Mouse (Mus musculus) bone marrow, adult 2 months (tissue): ENCODE data around the gene Gm42417. TPM values are rescaled to one million over a fixed set of nuclear protein-coding genes. Genes with fewer than 3 reads are reported as not detected.
"Not testable (repeated sequence)": the region's sequence is repeated elsewhere in the genome, so short reads cannot be mapped to it uniquely, and the experiment has no call there.

Experiments used
- H3K27ac ChIP-seq: fragments of 200-500 bp; 2 replicates; pipeline ENCODE4 v1.5.1; 2012; ENCODE audit warnings: low read depth, mild to moderate bottlenecking, control low read depth, inconsistent platforms, low read length; ENCODE audit not compliant: control insufficient read depth, poor library complexity, insufficient read depth
- H3K4me1 ChIP-seq: fragments of 200-500 bp; 2 replicates; pipeline ENCODE4 v1.6.1; 2011; ENCODE audit warnings: low read length; ENCODE audit not compliant: control insufficient read depth, insufficient read depth
- H3K4me3 ChIP-seq: fragments of 200-500 bp; replicated peaks from 2 replicates; pipeline ENCODE3; 2011; ENCODE audit warnings: mild to moderate bottlenecking, low read depth, low read length, control low read depth; ENCODE audit not compliant: control insufficient read depth
- CTCF ChIP-seq: fragments of 200-500 bp; IDR thresholded peaks from 2 replicates; pipeline ENCODE4 v1.5.1; 2011; ENCODE audit warnings: low read length, control low read depth; ENCODE audit not compliant: control insufficient read depth, insufficient read depth
- POLR2A ChIP-seq: fragments of 200-500 bp; IDR thresholded peaks from 2 replicates; pipeline ENCODE4 v1.6.1; 2011; ENCODE audit warnings: low read depth, mild to moderate bottlenecking, control low read depth, low read length, borderline replicate concordance; ENCODE audit not compliant: control insufficient read depth
- WGBS: fragments of 180-500 bp; shearing (Covaris S2); methylation state at CpG from one replicate; pipeline ENCODE4 v1.1.7; 2018; 5-methylcytosine and 5-hydroxymethylcytosine counted together
- polyA plus RNA-seq: library from polyadenylated mRNA; stranded (reverse); fragments of >200 nt; gene quantifications from 2 replicates; pipeline ENCODE4 v1.2.4, GENCODE M21; 2011; ENCODE audit warnings: low replicate concordance; ENCODE audit not compliant: missing spikeins, insufficient read depth, insufficient read length

Gm42417 gene
- polyA plus RNA-seq, 1 experiment = not detected

DNA sequence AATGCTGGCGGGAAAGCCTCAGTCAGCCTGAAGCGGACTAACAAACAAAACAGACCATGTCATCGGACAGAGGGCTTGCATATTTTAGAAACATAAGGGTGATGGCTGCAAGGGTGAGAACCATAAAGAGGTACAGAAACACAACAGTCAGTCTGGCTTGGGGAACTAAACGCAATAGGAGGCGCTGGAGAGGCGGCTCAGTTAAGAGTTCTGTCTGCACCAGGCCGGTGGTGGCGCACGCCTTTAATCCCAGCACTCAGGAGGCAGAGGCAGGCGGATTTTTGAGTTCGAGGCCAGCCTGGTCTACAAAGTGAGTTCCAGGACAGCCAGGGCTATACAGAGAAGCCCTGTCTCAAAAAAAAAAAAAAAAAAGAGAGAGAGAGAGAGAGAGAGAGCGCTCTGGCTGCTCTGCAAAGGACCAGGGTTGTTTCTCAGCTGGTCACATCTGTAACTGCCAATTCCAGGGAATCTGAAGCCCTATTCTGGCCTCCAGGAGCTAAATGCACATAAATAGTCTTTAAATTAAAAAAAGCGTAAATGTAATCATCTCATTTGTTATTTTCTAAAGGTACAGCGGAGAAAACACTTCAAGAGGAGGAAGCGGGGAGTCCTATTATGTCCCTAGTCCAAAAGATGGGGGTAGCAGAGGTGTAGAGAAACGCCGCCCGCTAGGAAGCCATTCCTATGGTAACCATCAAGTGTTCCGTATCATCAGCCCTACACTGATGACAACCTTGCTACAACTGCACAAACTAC is 6.8 kb upstream of the Gm42417 start:
- peak overlapping the region; percentile 34 for H3K4me3 ChIP-seq
- no peak for TF ChIP-seq CTCF
- no peak for TF ChIP-seq POLR2A
- H3K4me1 ChIP-seq = no peaks in the 10 kb centered on the region; the same call in 1 of the 2 replicates
- WGBS = 54% methylated on average over 19 of the region's 19 CpGs
- H3K27ac ChIP-seq = no peak overlapping the region

DNA sequence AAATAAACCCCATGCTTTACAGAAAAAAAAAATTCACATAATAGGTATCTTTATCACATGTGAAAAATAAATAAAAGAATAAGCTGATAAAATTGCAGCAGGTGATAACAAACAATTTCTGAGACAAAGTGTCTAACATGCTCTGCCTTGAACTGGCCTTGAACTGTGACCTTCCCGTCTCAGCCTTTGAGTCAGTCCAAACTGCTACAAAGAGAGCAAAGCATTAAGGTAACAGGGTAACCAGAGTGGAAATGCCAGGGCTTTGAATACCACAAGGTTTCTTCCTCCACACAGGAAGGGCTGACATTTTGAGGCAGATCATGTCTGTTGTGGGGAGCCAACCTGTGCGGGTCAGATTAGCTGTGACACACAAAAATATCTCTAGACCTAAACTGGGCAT is 6.2 kb upstream of the Gm42417 start:
- no peak for TF ChIP-seq POLR2A
- no peak for TF ChIP-seq CTCF
- 35% methylated on average over 2 of the region's 2 CpGs for WGBS
- no peak overlapping the region for H3K4me3 ChIP-seq
- no peaks in the 10 kb centered on the region; the same call in 1 of the 2 replicates for H3K4me1 ChIP-seq
- H3K27ac ChIP-seq = no peak overlapping the region

DNA sequence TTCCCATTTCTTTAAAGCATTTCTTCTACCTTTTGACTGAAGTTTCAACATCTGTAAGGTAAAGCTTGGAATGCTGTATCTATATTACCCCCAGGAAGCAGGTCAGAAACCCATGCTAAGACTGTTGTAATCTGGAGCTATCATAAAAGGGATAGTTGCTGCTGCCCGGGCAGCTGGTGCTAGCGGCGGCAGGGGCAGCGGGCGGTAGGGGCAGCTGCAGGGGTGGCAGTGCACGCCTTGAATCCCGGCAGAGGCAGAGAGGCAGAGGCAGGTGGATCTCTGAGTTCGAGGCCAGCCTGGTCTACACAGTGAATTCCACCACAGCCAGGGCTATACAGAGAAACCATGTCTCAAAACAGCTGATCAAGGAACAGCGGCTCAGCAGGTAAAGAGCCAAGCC is 3.7 kb upstream of the Gm42417 start:
- 89% methylated on average over 9 of the region's 9 CpGs for WGBS
- TF ChIP-seq POLR2A (no peak), CTCF (no peak)

DNA sequence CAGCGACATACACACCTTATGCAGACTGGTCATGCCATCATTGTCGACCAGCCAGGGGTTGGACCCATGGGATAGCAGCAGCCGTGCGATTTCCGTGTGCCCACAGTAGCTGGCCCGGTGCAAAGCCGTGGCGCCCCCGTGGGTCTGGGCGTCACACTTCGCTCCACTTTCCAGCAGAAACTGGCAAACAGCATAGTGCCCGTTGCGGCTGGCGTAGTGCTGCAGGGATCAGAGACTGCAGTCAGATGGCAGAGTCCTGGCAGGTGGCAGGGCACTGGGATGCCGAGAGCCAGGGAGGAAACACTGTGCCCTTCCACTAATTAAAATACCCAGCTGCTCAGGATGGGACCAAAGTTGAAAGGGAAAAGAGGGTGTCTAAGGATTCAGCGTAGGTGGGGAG is 2.6 kb upstream of the Gm42417 start:
- 93% methylated on average over 16 of the region's 16 CpGs for WGBS
- H3K4me3 ChIP-seq = no peak overlapping the region

More for the DNA sequence above, 3.7 kb upstream of the Gm42417 start:
- no peak overlapping the region for H3K4me3 ChIP-seq
- no peaks in the 10 kb centered on the region; the same call in 1 of the 2 replicates for H3K4me1 ChIP-seq
- H3K27ac ChIP-seq = no peak overlapping the region

DNA sequence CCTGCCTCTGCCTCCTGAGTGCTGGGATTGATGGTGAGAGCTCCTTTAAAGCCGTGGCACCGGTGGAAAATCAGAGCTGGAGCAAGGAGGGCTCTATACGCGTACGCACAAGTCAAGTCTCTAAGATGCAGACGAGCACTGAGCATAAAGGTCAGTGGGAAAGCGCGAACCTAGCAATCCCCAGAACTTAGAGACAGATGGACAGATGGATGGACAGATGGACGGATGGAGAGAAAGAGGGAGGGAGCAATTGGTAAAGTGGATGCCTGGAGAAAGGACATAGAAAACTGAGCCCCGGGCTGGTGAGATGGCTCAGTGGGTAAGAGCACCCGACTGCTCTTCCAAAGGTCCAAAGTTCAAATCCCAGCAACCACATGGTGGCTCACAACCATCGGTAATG is 1.6 kb upstream of the Gm42417 start:
- no peak overlapping the region for H3K27ac ChIP-seq
- WGBS = 91% methylated on average over 12 of the region's 12 CpGs
- H3K4me1 ChIP-seq = no peaks in the 10 kb centered on the region
- TF ChIP-seq POLR2A = no peak
- TF ChIP-seq CTCF = no peak
- no peak overlapping the region for H3K4me3 ChIP-seq

More for the DNA sequence above, 2.6 kb upstream of the Gm42417 start:
- no peak for TF ChIP-seq CTCF
- TF ChIP-seq POLR2A = no peak
- Histone ChIP-seq H3K4me1 (no peaks in the 10 kb centered on the region; the same call in 1 of the 2 replicates), H3K27ac (no peak overlapping the region)

DNA sequence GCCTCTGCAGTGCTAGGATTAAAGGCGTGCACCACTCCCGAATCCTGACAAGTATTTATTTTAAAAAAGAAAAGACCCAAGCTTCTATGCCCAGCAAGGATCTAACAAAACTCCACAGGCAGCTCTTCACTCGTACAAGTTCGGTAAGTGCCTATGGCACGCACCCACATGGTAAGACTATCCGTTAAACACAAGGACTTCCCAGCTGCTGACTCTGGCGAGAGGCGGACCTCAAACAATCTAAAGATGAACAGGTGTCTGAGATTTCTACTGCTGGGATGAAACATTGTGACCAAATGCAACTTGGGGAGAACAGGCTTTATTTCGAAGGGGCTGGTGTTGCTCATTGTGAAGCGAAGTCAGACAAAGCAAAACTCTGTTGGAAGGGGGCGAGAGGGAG is 903 bp upstream of the Gm42417 start:
- H3K4me1 ChIP-seq = no peaks in the 10 kb centered on the region
- H3K4me3 ChIP-seq = no peak overlapping the region
- H3K27ac ChIP-seq = no peak overlapping the region
- TF ChIP-seq POLR2A (no peak), CTCF (no peak)
- 87% methylated on average over 11 of the region's 11 CpGs for WGBS

- Histone ChIP-seq H3K4me3 (no peak overlapping the region), H3K4me1 (no peaks in the 10 kb centered on the region), H3K27ac (no peak overlapping the region)
- TF ChIP-seq CTCF (no peak), POLR2A (no peak)
- 56% methylated on average over 4 of the region's 4 CpGs for WGBS
Observed at GRCm38 (mm10) chr1:36538727-36539126, 502 bp downstream of the Gm42417 start.

GRCm38 (mm10) chr1:36536783-36537182 is 2.4 kb downstream of the Gm42417 start, which contains the start of gene Ankrd23:
Gene Ankrd23, minus strand, starts transcription at chr1:36536883.
- 92% methylated on average over 9 of the region's 9 CpGs for WGBS
- not testable (repeated sequence) for H3K4me3 ChIP-seq, H3K27ac ChIP-seq, H3K4me1 ChIP-seq

DNA sequence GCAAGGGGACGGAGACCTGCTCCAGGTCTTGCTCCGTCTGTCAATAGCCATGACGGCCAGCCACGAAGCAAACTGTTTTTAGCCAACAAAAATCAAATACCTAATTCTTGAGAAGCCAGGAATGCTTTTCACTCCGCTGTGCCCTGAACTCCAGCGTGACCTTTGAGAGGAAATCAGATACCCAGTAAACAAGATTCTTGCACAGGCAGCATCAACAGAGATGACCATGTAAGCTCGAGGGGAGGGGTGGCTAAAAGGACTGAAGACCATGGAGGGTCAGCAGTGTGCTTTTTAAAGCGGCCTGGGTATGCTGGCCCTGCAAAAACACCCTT is 2.9 kb downstream of the Gm42417 start:
- 85% methylated on average over 8 of the region's 8 CpGs for WGBS
- TF ChIP-seq CTCF (no peak), POLR2A (no peak)
- Histone ChIP-seq H3K27ac (no peak overlapping the region), H3K4me1 (no peaks in the 10 kb centered on the region), H3K4me3 (no peak overlapping the region)
